Mouse (Mus musculus) left cerebral cortex, adult 8-10 months (tissue): ENCODE results near the gene Ppp1r15b. TPM values are rescaled to one million over a fixed set of nuclear protein-coding genes. Genes with fewer than 3 reads are reported as not detected.

Source experiments
- DNase-seq, 2 experiments: peaks; one replicate each; pipeline ENCODE4 v3.0.0; 2022; ENCODE audit warnings: low spot score in 2 of 2
- total RNA-seq, 4 experiments: library from RNA; stranded (reverse); gene quantifications; 2 replicates each; pipeline ENCODE4 v1.2.4; 2022

The Ppp1r15b gene
- total RNA-seq, result 10 to 100 TPM; 41.0 to 43.6 (median 42.0) TPM

DNA sequence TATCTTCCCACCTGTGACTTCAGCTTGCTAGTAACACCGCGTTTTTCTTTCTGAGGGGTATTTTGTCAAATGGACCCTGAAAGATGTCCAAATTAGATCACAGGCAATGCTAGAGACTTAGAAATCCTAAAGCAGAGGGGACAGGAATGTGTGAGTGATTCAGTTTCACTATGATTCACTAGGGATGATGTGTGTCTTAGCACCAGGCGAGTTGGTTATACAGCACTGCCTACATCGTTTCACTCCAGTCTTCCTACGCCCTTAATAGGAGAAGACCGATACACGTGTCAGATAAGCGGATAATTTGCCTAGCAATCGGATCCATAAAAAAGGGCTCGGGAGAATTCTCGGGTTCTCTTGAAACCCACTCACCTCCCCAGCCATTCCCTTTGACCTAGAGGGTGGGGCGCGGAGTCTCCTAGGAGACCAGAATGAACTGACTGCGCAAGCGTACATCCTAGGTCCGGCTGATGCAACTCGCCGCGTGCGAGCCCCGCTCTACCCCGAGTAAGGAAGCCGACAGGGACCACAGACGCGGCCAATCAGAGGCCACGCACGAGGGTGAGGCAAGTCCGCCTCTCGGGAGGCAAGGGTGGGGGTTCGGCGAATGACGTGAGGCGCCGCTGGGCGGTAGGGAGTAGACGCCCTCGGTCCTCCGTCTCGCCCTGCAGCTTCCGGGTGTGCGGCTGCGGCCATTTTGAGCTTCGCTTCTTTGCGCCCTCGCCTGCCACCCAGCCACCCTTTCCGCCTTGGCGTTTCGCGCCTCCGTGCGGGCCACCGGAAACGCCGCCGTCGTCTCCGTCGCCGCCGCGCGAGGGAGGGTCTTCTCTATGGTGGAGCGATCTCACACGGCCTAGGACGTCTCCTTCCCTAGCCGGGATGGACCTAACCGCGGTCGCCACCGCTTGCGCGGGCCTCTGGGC is at the start of gene Ppp1r15b:
Ppp1r15b (plus strand) TSS at position 506 of the 923 bp plus-strand sequence.
- DNase-seq, result peak; percentile 98 to 100

DNA sequence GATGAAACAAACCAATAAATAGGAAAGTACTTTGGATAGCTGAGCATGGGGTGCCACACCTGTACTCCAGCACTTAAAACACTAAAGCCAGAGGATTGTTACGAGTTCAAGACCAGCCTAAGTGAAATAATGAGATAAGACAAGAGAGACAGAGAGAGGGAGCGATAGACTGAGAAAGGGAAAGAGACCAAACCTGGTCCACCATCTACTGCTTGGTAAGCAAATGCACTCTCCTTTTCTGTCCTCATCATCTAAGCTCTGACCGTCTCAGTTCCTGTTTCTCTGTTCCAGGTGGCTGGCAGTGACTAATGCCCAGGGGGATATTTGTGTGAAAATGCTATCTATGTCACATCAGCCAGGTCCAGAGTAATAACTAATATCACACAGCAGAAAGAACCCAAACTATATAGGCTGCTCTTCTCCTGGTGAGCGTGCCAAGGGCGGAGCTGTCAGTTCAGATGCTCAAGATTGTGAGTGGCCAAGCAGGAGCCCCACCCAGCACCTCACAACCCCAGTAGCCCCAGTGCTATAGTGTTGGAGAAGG is 47.9 kb upstream of the Ppp1r15b start:
- no peak for DNase-seq

DNA sequence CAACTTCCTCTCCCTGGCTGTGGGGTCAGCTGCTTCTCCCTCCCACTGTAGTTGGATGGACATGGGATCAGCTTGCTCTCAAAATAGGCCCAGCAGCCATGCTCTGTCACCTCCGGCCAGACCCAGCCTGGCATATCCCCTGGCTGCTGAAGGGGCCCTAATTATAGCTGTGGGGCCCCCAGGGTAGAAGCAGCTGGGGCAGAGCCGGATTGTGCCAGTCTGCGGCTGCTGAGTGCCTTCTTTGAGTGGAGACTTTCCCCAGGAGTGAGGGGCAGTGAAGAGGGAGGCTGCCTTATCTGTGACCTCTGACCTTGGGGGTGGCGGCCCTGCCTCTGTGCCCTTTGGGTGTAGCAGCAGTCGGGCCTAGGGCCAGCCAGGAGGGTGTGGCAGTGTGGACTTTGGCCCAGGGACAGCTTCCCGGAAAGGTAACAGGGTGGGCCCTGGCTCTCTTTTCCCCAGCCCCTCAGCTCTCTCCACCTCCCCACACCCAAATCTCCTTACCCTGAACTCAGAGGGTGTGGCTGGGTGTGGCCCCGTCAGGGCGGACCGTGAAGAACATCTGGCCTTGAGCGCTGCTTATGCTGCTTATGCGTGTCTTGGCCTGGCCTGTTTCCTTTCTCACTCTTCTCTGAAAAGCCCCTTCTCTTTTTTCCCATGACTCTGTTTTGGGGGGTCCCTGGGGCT is 46.9 kb upstream of the Ppp1r15b start:
- no peak for DNase-seq

DNA sequence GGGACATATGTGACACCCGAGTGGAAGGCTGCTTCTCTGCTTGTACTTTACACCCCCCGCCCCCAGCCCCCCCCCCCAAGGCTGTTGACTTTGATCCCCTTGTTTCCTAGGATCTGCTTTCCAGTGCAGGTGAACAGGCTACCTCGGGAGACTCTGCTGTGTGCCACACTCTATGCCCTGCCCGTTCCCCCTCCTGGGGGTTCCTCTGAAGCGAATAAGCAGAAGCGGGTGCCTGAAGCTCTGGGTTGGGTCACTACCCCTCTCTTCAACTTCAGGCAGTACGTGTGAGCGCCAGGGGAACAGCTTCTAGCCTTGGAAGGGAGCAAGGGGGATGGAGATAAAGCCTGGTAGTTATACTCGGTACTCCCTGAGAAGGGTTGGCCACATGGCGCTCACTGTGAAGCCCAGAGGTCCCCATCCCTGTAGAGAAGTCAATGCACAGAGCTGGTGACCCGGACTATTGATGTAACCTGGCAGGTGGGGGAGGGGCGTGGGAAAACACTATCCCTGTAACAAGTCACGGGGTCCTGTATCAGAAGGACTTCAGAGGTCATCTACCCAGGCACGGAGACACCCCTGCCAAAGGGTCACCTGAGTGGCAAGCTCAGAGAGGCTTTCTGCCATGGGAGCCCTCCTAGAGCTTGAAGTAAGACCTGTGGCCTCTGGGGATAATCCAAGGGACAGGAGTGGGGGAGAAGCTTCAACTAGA is 46.1 kb upstream of the Ppp1r15b start:
- DNase-seq, result no peak

DNA sequence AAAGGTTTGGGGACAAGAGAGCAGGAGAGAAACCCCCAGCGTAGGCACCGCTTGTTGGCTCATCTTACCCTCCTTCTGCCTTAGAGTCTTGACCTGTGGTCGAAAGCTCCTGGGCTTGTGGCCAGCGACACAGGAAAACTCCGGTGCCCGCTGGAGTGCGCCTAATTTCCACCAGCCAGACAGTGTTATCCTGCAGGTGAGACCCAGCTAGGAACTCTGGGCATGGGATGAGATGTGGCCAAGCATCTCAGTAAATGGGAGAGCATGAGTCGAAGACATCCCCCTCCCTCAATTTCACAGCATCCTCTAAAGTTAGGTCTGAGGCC is 45.6 kb upstream of the Ppp1r15b start:
- no peak for DNase-seq

DNA sequence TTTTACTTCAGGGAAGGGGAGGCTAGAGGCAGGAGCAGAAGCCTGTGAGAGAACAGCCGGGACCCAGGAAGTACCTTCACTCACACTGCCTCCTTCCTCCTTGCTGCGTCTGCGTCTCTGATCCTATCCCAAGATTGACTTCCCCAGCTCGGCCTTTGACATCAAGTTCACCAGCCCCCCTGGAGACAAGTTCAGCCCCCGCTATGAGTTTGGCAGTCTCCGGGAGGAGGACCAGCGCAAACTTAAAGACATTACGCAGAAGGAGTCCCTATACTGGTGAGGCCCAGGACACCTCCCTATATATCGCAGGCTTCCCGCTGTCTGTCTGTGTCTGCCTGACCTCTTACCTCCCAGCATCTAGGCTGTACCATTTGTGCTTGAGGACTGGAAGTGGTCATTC is 44.1 kb upstream of the Ppp1r15b start:
- no peak for DNase-seq

DNA sequence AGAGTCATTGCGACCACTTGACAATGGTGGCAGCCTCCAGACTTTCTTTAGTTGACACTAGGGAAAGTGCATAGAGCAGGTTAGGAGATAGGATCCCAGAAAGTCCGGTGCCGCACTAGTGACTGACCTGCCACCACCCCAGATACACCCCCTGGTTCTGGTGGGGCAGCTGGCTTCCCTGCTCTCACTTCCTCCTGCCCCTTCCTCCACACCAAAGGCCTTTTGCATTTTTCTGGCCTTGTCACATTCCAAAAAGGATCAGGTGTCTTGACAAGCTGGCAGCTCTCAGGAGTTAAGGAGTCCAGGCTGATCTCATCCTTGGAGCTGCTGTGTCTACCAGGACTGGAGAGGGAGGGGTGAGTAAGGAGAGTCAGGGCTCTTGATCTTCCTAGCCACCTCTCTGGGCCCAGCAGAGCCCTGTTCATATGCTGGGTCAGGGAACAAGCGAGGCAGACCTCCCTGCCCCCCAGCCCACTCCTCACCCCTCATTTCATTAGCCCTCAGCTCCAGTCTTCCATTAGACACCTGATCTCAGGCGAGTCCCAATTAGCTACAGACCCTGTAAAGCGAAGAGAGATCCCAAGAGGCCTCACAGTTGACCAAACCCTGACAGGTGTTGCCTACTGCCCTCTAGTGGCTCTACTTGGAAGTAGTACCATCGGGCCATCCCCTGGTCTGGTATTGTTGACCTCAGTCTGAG is 43.6 kb upstream of the Ppp1r15b start:
- no peak for DNase-seq

DNA sequence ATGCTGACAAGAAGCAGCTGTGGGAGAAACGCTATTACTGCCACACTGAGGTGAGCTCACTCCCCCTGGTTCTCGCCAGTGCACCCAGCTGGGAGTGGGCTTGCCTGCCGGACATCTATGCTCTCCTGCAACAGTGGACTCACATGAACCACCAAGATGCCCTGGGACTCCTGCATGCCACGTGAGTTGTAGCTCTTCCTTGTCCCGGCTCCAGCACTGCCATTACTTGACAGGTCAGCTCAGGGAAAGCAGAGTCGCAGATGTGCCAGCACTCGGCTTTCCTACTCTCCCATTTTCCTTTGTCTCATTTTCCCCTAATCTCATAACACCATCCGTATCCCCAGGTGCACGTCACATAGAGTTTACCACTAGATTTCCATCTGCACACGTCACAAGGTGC is 42.7 kb upstream of the Ppp1r15b start:
- no peak for DNase-seq

DNA sequence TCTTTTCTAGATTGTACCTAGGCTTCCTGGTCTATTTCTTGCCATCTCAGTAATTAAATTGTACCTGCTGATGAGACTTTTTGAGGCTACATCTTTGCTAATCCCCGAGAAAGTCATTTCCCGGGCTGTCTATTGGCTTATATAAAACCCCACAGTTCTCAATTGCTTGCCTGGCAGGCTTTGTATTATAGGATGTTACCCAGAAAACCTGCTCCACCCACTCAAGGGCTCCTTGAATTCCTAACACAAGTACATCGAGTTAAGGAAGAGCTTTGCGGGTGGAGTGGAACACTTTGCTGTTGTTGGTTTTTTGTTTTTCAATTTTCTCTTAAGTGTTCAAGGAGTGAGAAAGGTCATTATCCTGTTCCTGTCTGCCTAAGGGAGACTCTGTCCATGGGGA is 41.5 kb upstream of the Ppp1r15b start:
- no peak for DNase-seq

DNA sequence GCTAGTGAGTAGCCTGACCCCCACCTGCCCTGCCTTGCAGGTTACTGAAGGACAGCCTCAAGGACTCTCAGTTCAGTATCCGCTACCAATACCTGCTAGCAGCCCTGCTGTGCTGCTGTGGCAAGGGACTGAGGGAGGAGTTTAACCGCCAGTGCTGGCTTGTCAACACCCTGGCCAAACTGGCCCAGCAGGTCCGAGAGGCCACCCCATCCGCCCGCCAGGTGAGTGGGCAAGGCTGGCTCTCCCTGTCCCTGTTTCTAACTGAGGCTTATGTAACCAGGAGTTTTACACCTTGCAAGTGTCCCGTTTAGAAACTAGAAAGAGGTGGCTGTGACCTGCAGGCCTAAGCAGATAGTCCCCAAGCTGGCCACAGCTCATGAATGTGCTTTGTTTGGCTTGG is 40.3 kb upstream of the Ppp1r15b start:
- no peak for DNase-seq

DNA sequence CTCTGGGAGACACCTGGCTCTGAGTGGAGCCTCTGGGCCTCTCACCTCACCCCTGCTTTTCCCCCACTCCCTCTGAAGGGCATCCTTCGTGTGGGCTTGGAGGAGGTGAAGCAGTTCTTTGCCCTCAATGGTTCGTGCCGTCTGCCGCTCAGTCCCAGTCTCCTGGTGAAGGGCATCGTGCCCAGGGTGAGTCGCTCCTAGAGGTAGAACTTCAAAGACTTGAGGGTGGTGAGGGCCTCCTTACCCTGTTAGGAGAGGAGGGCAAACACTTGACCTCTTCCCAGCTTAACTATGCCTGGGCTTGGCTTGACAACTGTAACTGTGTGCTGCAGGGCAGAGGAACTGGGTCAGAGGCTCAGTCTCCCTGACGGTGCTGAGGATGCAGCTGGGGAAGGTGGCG is 39.5 kb upstream of the Ppp1r15b start:
- DNase-seq, result no peak

DNA sequence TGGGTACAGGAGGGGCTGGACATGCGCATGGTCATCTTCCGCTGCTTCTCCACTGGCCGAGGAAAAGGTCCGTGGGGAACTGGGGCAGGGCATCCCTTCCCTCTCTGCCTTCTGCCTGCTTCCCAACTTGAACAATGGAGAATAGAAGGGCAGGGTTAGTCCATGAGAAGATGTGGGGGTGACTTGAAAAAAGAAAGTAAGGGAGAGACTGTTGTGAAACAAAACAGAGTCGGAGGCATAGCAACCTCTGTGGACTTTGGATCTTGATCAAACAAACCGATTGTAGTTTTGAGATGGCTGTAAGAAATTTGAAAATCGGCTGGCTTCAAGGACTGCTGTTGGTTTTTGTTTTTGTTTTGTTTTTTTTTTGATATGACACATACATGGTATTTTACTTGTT is 37.2 kb upstream of the Ppp1r15b start:
- no peak for DNase-seq

DNA sequence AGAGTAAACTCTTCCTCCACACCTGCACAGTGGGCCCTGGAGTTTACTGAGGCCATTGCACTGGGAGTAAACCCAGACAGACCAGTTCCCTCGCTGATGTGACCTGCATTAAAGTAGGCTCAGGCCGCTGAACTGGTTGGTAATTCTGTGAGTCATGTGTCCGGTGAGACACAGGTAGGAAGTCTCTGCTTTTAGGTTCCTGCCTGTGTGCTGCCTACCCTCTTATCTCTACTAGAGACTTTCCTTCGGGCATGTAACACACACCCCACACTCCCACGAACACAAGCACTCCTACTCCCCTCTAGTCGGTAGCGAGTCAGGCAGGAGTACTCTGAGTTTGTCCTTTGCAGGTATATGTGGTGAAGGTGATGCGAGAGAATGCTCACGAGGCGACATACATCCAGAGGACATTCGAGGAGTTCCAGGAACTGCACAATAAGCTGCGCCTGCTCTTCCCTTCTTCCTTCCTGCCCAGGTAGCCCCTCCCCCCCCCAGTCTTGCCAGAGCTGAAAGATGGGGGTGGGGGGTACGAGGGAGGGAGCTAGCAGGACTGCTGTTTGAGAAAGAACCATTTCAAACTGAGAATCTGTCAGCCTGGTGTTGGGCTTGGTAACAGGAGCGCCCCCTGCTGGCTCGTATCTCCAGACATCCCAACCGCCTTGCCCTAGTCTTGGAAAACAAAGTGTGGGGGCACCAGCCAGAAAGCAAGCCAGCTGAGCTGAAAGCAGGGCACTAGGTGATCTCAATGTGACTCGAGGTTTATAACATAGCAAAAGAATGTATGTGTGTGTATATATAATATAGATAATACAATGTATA is 29.8 kb upstream of the Ppp1r15b start:
- peak; percentile 49 to 72 for DNase-seq

DNA sequence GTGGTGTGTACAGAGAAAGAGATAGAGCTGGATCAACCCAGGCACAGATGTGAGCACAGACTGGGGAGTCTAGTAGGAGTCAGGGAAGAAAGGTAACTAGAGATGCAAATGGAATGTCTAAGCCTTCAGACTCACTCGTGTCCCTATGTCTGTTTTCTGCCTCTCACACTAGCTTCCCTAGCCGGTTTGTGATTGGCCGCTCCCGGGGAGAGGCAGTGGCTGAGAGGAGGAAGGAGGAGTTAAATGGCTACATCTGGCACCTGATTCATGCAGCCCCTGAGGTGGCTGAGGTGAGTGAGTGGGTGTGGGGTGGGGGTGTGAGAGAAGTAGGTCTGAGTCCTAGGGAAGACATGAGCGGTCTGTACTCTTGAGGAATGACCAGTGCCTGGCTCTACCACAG is 28.8 kb upstream of the Ppp1r15b start:
- DNase-seq, result no peak

DNA sequence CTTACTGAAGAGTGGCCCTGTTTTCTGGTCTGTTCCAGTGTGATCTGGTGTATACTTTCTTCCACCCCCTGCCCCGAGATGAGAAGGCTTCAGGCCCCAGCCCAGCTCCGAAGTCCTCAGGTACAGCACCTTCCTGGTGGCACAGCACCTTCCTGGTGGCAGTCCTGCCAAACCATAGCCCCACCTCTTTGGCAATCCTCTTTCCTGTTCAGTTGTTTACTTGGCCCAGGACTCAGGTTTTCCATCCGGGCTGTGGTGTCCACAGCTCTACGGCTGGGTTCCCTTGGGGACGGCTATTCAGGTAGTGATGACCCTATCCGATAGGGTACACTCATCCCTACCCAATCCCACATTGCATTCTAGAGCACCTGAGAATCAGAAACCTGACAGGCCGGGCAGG is 27.6 kb upstream of the Ppp1r15b start:
- no peak for DNase-seq

DNA sequence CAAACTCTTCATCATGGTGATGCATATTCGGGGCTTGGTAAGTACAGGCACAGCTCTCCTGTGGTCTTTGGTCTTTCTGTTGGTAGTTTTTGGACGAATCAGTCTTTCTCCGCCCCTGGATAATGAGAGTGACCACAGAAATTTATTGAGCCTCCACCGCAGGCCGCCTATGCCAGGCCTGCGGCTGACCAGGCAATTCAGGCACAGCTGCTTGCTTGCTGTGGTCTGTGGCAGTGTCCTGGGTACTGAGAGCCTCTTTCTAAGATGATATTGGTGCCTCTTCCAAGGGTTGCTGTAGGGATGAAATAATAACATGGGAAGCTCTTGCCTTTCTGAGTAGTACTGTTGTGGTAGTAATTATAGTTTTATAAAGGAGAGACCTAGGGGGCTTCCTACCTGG is 27.1 kb upstream of the Ppp1r15b start:
- DNase-seq, result no peak

DNA sequence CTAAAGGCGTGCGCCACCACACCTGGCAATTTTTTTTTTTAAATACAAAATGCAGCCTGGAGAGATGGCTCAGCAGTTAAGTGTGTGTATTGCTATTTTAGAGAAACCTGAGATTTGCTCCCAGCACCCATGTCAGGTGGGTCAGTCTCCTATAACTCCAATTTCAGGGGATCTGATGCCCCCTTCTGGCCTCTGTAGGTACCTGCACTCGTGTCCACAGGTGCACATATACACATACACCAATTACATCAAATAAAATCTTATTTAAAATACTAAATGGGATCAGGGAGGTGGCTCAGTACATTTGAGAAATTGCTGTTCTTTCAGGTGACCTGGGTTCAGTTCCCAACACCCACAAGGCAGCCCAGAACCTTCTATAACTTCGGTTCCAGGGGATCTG is 14.8 kb upstream of the Ppp1r15b start:
- DNase-seq, result no peak

DNA sequence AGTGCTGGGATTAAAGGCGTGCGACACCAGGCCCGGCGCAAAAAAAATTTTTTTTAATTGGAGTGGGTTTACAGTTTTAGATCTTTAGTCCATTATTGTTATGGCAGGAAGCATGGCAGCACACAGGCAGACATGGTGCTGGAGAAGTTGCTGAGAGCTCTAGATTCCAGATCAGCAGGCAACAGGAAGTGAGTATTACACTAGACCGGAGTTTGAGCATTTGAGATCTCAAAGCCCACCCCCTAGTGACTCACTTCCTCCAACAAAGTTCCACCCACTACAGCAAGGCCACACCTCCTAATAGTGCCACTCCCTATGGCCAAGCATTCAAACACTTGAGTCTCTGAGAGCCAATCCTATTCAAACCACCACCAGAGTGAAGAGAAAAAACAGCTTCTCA is 12.8 kb upstream of the Ppp1r15b start:
- no peak for DNase-seq

DNA sequence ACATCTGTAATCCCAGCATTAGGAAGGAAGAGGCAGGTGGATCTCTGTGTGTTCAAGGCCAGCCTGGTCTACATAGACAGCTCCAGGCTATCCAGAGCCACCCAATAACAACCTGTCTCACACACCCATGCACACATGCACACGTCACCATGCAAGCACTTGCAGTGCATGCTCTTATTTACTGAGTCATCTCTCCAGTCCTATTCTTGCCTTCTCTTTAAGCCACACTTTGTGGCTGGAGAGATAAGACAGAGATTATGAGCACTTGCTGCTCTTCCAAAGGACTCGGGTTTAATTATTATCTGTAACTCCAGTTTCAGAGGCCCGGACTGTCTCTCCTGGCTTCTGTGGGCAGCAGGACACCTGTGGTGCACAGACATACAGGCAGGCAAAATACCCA is 12.1 kb upstream of the Ppp1r15b start:
- no peak for DNase-seq

DNA sequence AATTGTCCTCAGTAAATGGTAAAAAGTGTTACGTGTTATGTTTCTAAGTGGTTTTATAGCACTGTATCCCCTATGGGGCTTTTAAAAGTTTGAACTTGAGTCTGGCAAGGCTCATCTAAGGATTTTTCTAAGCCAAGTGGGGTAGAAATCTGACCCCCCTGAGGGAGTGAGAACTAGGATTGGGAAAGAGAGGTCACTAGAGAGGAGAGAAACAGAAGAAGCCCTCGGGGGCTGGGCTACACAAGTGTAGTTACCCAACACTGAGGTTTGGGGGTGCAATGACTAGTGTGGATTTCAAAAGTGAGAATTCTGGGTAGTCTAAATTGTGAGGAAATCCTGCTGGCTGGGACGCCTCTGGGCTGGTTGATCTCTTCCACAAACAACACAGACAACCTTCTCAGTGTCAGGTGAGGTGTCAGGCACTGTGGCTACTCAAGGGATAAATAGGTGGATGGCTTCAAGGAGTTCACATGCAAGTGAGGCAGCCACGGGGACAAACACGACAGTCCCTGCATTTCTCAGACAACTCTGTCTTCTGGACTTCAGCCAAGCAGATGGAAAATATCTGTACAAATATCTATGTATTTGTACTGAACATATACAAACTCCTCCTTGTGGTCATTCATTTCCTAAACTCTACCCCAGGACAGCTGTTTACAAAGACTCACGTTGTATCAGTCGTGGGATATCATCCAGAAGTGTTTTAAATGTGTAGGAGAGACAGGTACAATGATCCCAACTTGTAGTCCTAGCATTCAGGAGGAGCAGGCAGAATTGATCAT is 10.8 kb upstream of the Ppp1r15b start:
- no peak for DNase-seq
